Mouse (Mus musculus) lung, postnatal 14 days (tissue): ENCODE data around the gene Ift80.
A peak's percentile ranks its signal among the peaks of the same experiment; 100 is the strongest.
"Not testable (repeated sequence)": the region's sequence is repeated elsewhere in the genome, so short reads cannot be mapped to it uniquely, and the experiment has no call there.

Source experiments
- DNase-seq: peaks from one replicate; pipeline ENCODE4 v3.0.0; 2021

Gene Ift80

GRCm38 (mm10) chr3:68980898-68981297 lies 23.5 kb downstream of the Ift80 start:
- no peak for DNase-seq

- DNase-seq, result no peak
Observed at GRCm38 (mm10) chr3:68979187-68979586, 25.2 kb downstream of the Ift80 start.

- DNase-seq, result no peak
Observed at GRCm38 (mm10) chr3:68977696-68978095, 26.7 kb downstream of the Ift80 start.

- DNase-seq, result no peak
Observed at GRCm38 (mm10) chr3:68975533-68976490, 28.6 kb downstream of the Ift80 start.

- no peak for DNase-seq
Observed at GRCm38 (mm10) chr3:68974639-68975532, 29.5 kb downstream of the Ift80 start.

GRCm38 (mm10) chr3:68973574-68973973 lies 30.8 kb downstream of the Ift80 start:
- DNase-seq, result no peak

- no peak for DNase-seq
Observed at GRCm38 (mm10) chr3:68969091-68969590, 35.2 kb downstream of the Ift80 start.

GRCm38 (mm10) chr3:68967404-68967803 lies 37.0 kb downstream of the Ift80 start:
- no peak for DNase-seq

GRCm38 (mm10) chr3:68966527-68967285 lies 37.7 kb downstream of the Ift80 start:
- no peak for DNase-seq

- DNase-seq, result peak; percentile 46
Observed at GRCm38 (mm10) chr3:68964682-68965081, 39.7 kb downstream of the Ift80 start.

GRCm38 (mm10) chr3:68957413-68957812 lies 47.0 kb downstream of the Ift80 start:
- DNase-seq, result no peak

- DNase-seq, result no peak
Observed at GRCm38 (mm10) chr3:68956454-68956853, 47.9 kb downstream of the Ift80 start.

GRCm38 (mm10) chr3:68954487-68954886 lies 49.9 kb downstream of the Ift80 start:
- DNase-seq, result no peak

- no peak for DNase-seq
Observed at GRCm38 (mm10) chr3:68952707-68953106, 51.7 kb downstream of the Ift80 start.

- not testable (repeated sequence) for DNase-seq
Observed at GRCm38 (mm10) chr3:68951971-68952370, 52.4 kb downstream of the Ift80 start.

GRCm38 (mm10) chr3:68949381-68949780 lies 55.0 kb downstream of the Ift80 start:
- DNase-seq, result no peak

- DNase-seq, result no peak
Observed at GRCm38 (mm10) chr3:68948918-68949317, 55.5 kb downstream of the Ift80 start.

- no peak for DNase-seq
Observed at GRCm38 (mm10) chr3:68941867-68942266, 62.5 kb downstream of the Ift80 start.

- no peak for DNase-seq
Observed at GRCm38 (mm10) chr3:68940311-68940710, 64.1 kb downstream of the Ift80 start.

- DNase-seq, result no peak
Observed at GRCm38 (mm10) chr3:68939312-68939711, 65.1 kb downstream of the Ift80 start.

- DNase-seq, result no peak
Observed at GRCm38 (mm10) chr3:68936709-68937108, 67.7 kb downstream of the Ift80 start.

- no peak for DNase-seq
Observed at GRCm38 (mm10) chr3:68935498-68935897, 68.9 kb downstream of the Ift80 start.

- DNase-seq, result no peak
Observed at GRCm38 (mm10) chr3:68934259-68934658, 70.1 kb downstream of the Ift80 start.
